Mouse (Mus musculus): ENCODE measurements at regions not wholly inside any gene's neighbourhood (a gene's known extent, or its start where the extent isn't known, plus 50 kb on each side); places are given as distances from the start of the nearest gene placed in this dataset.
A peak's percentile ranks its signal among the peaks of the same experiment; 100 is the strongest.

GRCm38 (mm10) chr12:98078351-98078750 is 180.9 kb downstream of the Galc start:
- H3K36me3 ChIP-seq (ENCODE audit: insufficient read depth, low read length), result no peaks in the 10 kb centered on the region
- H3K4me3 ChIP-seq (ENCODE audit: low read length), result no peak overlapping the region
- 98% methylated on average over 1 of the region's 1 CpGs for WGBS
- no peak overlapping the region for H3K9ac ChIP-seq (replicated peaks; ENCODE audit: low read length)
- H3K27ac ChIP-seq (ENCODE audit: low read length), result no peak overlapping the region
- H3K4me1 ChIP-seq (ENCODE audit: insufficient read depth, low read length), result no peaks in the 10 kb centered on the region
- H3K27me3 ChIP-seq (ENCODE audit: insufficient read depth, low read length), result no peaks in the 10 kb centered on the region
- ATAC-seq (ENCODE audit: low FRiP score, low TSS enrichment), result no peak
- H3K9me3 ChIP-seq (ENCODE audit: low read length), result no peaks in the 10 kb centered on the region
- H3K4me2 ChIP-seq (replicated peaks; ENCODE audit: low read depth, low read length), result no peak overlapping the region

- Histone ChIP-seq H3K4me2 (replicated peaks; ENCODE audit: low read depth, low read length) (no peak overlapping the region), H3K4me3 (ENCODE audit: low read length) (no peak overlapping the region)
- WGBS, result 75% methylated on average over 2 of the region's 2 CpGs
Measured at GRCm38 (mm10) chr12:98075580-98075979, 183.7 kb downstream of the Galc start.

GRCm38 (mm10) chr12:98069110-98069509 is 190.1 kb downstream of the Galc start:
- Histone ChIP-seq H3K9me3 (ENCODE audit: low read length) (no peaks in the 10 kb centered on the region), H3K9ac (replicated peaks; ENCODE audit: low read length) (no peak overlapping the region), H3K36me3 (ENCODE audit: insufficient read depth, low read length) (no peaks in the 10 kb centered on the region), H3K27ac (ENCODE audit: low read length) (no peak overlapping the region), H3K4me3 (ENCODE audit: low read length) (no peak overlapping the region), H3K4me1 (ENCODE audit: insufficient read depth, low read length) (no peaks in the 10 kb centered on the region), H3K27me3 (ENCODE audit: insufficient read depth, low read length) (no peaks in the 10 kb centered on the region), H3K4me2 (replicated peaks; ENCODE audit: low read depth, low read length) (no peak overlapping the region)
- no peak for ATAC-seq (ENCODE audit: low FRiP score, low TSS enrichment)
- 75% methylated on average over 2 of the region's 2 CpGs for WGBS

More at GRCm38 (mm10) chr12:98075580-98075979, 183.7 kb downstream of the Galc start:
- no peaks in the 10 kb centered on the region for H3K36me3 ChIP-seq (ENCODE audit: insufficient read depth, low read length)
- no peaks in the 10 kb centered on the region for H3K9me3 ChIP-seq (ENCODE audit: low read length)
- no peak for ATAC-seq (ENCODE audit: low FRiP score, low TSS enrichment)
- H3K27ac ChIP-seq (ENCODE audit: low read length), result no peak overlapping the region
- H3K9ac ChIP-seq (replicated peaks; ENCODE audit: low read length), result no peak overlapping the region
- H3K27me3 ChIP-seq (ENCODE audit: insufficient read depth, low read length), result no peaks in the 10 kb centered on the region
- no peaks in the 10 kb centered on the region for H3K4me1 ChIP-seq (ENCODE audit: insufficient read depth, low read length)

- Histone ChIP-seq H3K9ac (replicated peaks; ENCODE audit: low read length) (no peak overlapping the region), H3K27me3 (ENCODE audit: insufficient read depth, low read length) (no peaks in the 10 kb centered on the region), H3K9me3 (ENCODE audit: low read length) (no peaks in the 10 kb centered on the region), H3K4me2 (replicated peaks; ENCODE audit: low read depth, low read length) (no peak overlapping the region), H3K4me1 (ENCODE audit: insufficient read depth, low read length) (no peaks in the 10 kb centered on the region), H3K36me3 (ENCODE audit: insufficient read depth, low read length) (no peaks in the 10 kb centered on the region), H3K27ac (ENCODE audit: low read length) (no peak overlapping the region), H3K4me3 (ENCODE audit: low read length) (no peak overlapping the region)
- 87% methylated on average over 7 of the region's 7 CpGs for WGBS
- ATAC-seq (ENCODE audit: low FRiP score, low TSS enrichment), result no peak
Measured at GRCm38 (mm10) chr12:98059419-98060180, 199.7 kb downstream of the Galc start.

GRCm38 (mm10) chr12:98058977-98059376 is 200.3 kb downstream of the Galc start:
- no peaks in the 10 kb centered on the region for H3K36me3 ChIP-seq (ENCODE audit: insufficient read depth, low read length)
- no peak overlapping the region for H3K9ac ChIP-seq (replicated peaks; ENCODE audit: low read length)
- no peak overlapping the region for H3K4me2 ChIP-seq (replicated peaks; ENCODE audit: low read depth, low read length)
- H3K27me3 ChIP-seq (ENCODE audit: insufficient read depth, low read length), result no peaks in the 10 kb centered on the region
- ATAC-seq (ENCODE audit: low FRiP score, low TSS enrichment), result no peak
- no peaks in the 10 kb centered on the region for H3K4me1 ChIP-seq (ENCODE audit: insufficient read depth, low read length)
- no peak overlapping the region for H3K27ac ChIP-seq (ENCODE audit: low read length)
- H3K9me3 ChIP-seq (ENCODE audit: low read length), result no peaks in the 10 kb centered on the region
- 96% methylated on average over 2 of the region's 2 CpGs for WGBS
- no peak overlapping the region for H3K4me3 ChIP-seq (ENCODE audit: low read length)

GRCm38 (mm10) chr12:98050934-98051333 is 208.3 kb downstream of the Galc start:
- Histone ChIP-seq H3K4me3 (ENCODE audit: low read length) (no peak overlapping the region), H3K36me3 (ENCODE audit: insufficient read depth, low read length) (no peaks in the 10 kb centered on the region), H3K4me2 (replicated peaks; ENCODE audit: low read depth, low read length) (no peak overlapping the region), H3K27ac (ENCODE audit: low read length) (no peak overlapping the region), H3K4me1 (ENCODE audit: insufficient read depth, low read length) (peaks cover 14% of the 10 kb centered on the region), H3K9ac (replicated peaks; ENCODE audit: low read length) (no peak overlapping the region), H3K27me3 (ENCODE audit: insufficient read depth, low read length) (no peaks in the 10 kb centered on the region), H3K9me3 (ENCODE audit: low read length) (no peaks in the 10 kb centered on the region)
- 63% methylated on average over 4 of the region's 4 CpGs for WGBS
- ATAC-seq (ENCODE audit: low FRiP score, low TSS enrichment), result no peak

- Histone ChIP-seq H3K9ac (replicated peaks; ENCODE audit: low read length) (no peak overlapping the region), H3K27ac (ENCODE audit: low read length) (no peak overlapping the region), H3K4me1 (ENCODE audit: insufficient read depth, low read length) (peaks cover 14% of the 10 kb centered on the region), H3K27me3 (ENCODE audit: insufficient read depth, low read length) (no peaks in the 10 kb centered on the region), H3K36me3 (ENCODE audit: insufficient read depth, low read length) (no peaks in the 10 kb centered on the region), H3K9me3 (ENCODE audit: low read length) (no peaks in the 10 kb centered on the region), H3K4me2 (replicated peaks; ENCODE audit: low read depth, low read length) (no peak overlapping the region), H3K4me3 (ENCODE audit: low read length) (no peak overlapping the region)
- WGBS, result 9% methylated on average over 1 of the region's 1 CpGs
- ATAC-seq (ENCODE audit: low FRiP score, low TSS enrichment), result peak; percentile 59; the same call in 1 of the 2 replicates
Measured at GRCm38 (mm10) chr12:98050500-98050899, 208.8 kb downstream of the Galc start.

GRCm38 (mm10) chr12:98050057-98050456 is 209.2 kb downstream of the Galc start:
- Histone ChIP-seq H3K9ac (replicated peaks; ENCODE audit: low read length) (no peak overlapping the region), H3K9me3 (ENCODE audit: low read length) (no peaks in the 10 kb centered on the region), H3K4me3 (ENCODE audit: low read length) (no peak overlapping the region), H3K27me3 (ENCODE audit: insufficient read depth, low read length) (no peaks in the 10 kb centered on the region), H3K36me3 (ENCODE audit: insufficient read depth, low read length) (no peaks in the 10 kb centered on the region), H3K27ac (ENCODE audit: low read length) (no peak overlapping the region), H3K4me2 (replicated peaks; ENCODE audit: low read depth, low read length) (no peak overlapping the region), H3K4me1 (ENCODE audit: insufficient read depth, low read length) (peaks cover 14% of the 10 kb centered on the region)
- peak; percentile 54; the same call in 1 of the 2 replicates for ATAC-seq (ENCODE audit: low FRiP score, low TSS enrichment)
- 13% methylated on average over 5 of the region's 5 CpGs for WGBS

- no peaks in the 10 kb centered on the region for H3K9me3 ChIP-seq (ENCODE audit: low read length)
- H3K4me3 ChIP-seq (ENCODE audit: low read length), result no peak overlapping the region
- H3K27me3 ChIP-seq (ENCODE audit: insufficient read depth, low read length), result no peaks in the 10 kb centered on the region
- H3K4me2 ChIP-seq (replicated peaks; ENCODE audit: low read depth, low read length), result no peak overlapping the region
- no peak overlapping the region for H3K9ac ChIP-seq (replicated peaks; ENCODE audit: low read length)
- no peak for ATAC-seq (ENCODE audit: low FRiP score, low TSS enrichment)
- H3K4me1 ChIP-seq (ENCODE audit: insufficient read depth, low read length), result peaks cover 14% of the 10 kb centered on the region
- WGBS, result 96% methylated on average over 8 of the region's 8 CpGs
- no peak overlapping the region for H3K27ac ChIP-seq (ENCODE audit: low read length)
- H3K36me3 ChIP-seq (ENCODE audit: insufficient read depth, low read length), result no peaks in the 10 kb centered on the region
Measured at GRCm38 (mm10) chr12:98047765-98048164, 211.5 kb downstream of the Galc start.
